Mouse (Mus musculus) brain, embryonic 14.5 days (tissue): Measurements from ENCODE around the gene Efl1. TPM values are rescaled to one million over a fixed set of nuclear protein-coding genes. Genes with fewer than 3 reads are reported as not detected.

Experiments used
- DNase-seq: peaks from one replicate; pipeline ENCODE4 v3.0.0-alpha.2; 2011; ENCODE audit warnings: low read depth
- CTCF ChIP-seq: fragments of 200-500 bp; IDR thresholded peaks from 2 replicates; pipeline ENCODE4 v1.5.1; 2012; ENCODE audit warnings: inconsistent platforms, mild to moderate bottlenecking, moderate library complexity, borderline replicate concordance; ENCODE audit not compliant: insufficient read depth, insufficient read length; ENCODE audit errors: extremely low read depth
- POLR2A ChIP-seq: fragments of 200-500 bp; IDR thresholded peaks from 2 replicates; pipeline ENCODE4 v1.6.1; 2012; ENCODE audit warnings: mild to moderate bottlenecking, inconsistent platforms, borderline replicate concordance; ENCODE audit not compliant: poor library complexity, insufficient read depth, insufficient read length, severe bottlenecking; ENCODE audit errors: extremely low read depth
- polyA plus RNA-seq: library from polyadenylated mRNA; depleted of rRNA; stranded (reverse); fragments of >200 nt; gene quantifications from 2 replicates; pipeline ENCODE4 v1.2.3, GENCODE M21; 2012

The Efl1 gene
- polyA plus RNA-seq, 1 experiment = 11.2 TPM

- TF ChIP-seq CTCF = no peak
- no peak for TF ChIP-seq POLR2A
- peak; percentile 72 for DNase-seq
These were observed 124.1 kb downstream of the Efl1 start for GRCm38 (mm10) chr7:82772481-82772880.

GRCm38 (mm10) chr7:82773150-82773549, 124.7 kb downstream of the Efl1 start:
- no peak for DNase-seq
- TF ChIP-seq POLR2A (no peak), CTCF (no peak)

GRCm38 (mm10) chr7:82773884-82774283, 125.5 kb downstream of the Efl1 start:
- TF ChIP-seq POLR2A (no peak), CTCF (no peak)
- DNase-seq = no peak

- TF ChIP-seq POLR2A (no peak), CTCF (no peak)
- DNase-seq = no peak
These were observed 126.7 kb downstream of the Efl1 start for GRCm38 (mm10) chr7:82775090-82775489.

- no peak for TF ChIP-seq CTCF
- no peak for TF ChIP-seq POLR2A
- no peak for DNase-seq
These were observed 134.7 kb downstream of the Efl1 start for GRCm38 (mm10) chr7:82783071-82783470.

- no peak for DNase-seq
- TF ChIP-seq POLR2A (no peak), CTCF (no peak)
These were observed 135.3 kb downstream of the Efl1 start for GRCm38 (mm10) chr7:82783693-82784092.

GRCm38 (mm10) chr7:82785335-82785934, 137.0 kb downstream of the Efl1 start:
- DNase-seq = peak; percentile 15
- no peak for TF ChIP-seq CTCF
- no peak for TF ChIP-seq POLR2A

- peak; percentile 64 for DNase-seq
- TF ChIP-seq POLR2A (no peak), CTCF (no peak)
These were observed 137.7 kb downstream of the Efl1 start for GRCm38 (mm10) chr7:82785970-82786647.

GRCm38 (mm10) chr7:82792644-82793043, 144.2 kb downstream of the Efl1 start:
- no peak for TF ChIP-seq CTCF
- no peak for TF ChIP-seq POLR2A
- DNase-seq = no peak

GRCm38 (mm10) chr7:82793111-82793510, 144.7 kb downstream of the Efl1 start:
- TF ChIP-seq CTCF = no peak

GRCm38 (mm10) chr7:82794542-82794941, 146.1 kb downstream of the Efl1 start:
- TF ChIP-seq POLR2A = no peak
- no peak for TF ChIP-seq CTCF
- no peak for DNase-seq

More at GRCm38 (mm10) chr7:82793111-82793510, 144.7 kb downstream of the Efl1 start:
- no peak for DNase-seq

- no peak for TF ChIP-seq CTCF
- no peak for TF ChIP-seq POLR2A
- DNase-seq = no peak
These were observed 153.8 kb downstream of the Efl1 start for GRCm38 (mm10) chr7:82802206-82802605.

- no peak for DNase-seq
- TF ChIP-seq CTCF (no peak), POLR2A (no peak)
These were observed 159.8 kb downstream of the Efl1 start for GRCm38 (mm10) chr7:82808257-82808656.

GRCm38 (mm10) chr7:82809126-82809525, 160.7 kb downstream of the Efl1 start:
- TF ChIP-seq CTCF = no peak
- TF ChIP-seq POLR2A = no peak
- DNase-seq = no peak

- no peak for DNase-seq
- TF ChIP-seq CTCF = no peak
- no peak for TF ChIP-seq POLR2A
These were observed 162.4 kb downstream of the Efl1 start for GRCm38 (mm10) chr7:82810799-82811139.
